Mouse (Mus musculus) midbrain, embryonic 11.5 days (tissue): ENCODE measurements around the gene Cx3cr1. TPM values are rescaled to one million over a fixed set of nuclear protein-coding genes. Genes with fewer than 3 reads are reported as not detected.
"Not testable (repeated sequence)": the region's sequence is repeated elsewhere in the genome, so short reads cannot be mapped to it uniquely, and the experiment has no call there.

Experiments used
- ATAC-seq: fragments of 200-750 bp; cut with Nextera tagmentation; 2 replicates; pipeline ENCODE4 v1.8.0; 2017; ENCODE audit warnings: moderate TSS enrichment, moderate library complexity; ENCODE audit not compliant: low FRiP score
- DNase-seq: peaks from one replicate; pipeline ENCODE4 v3.0.0; 2015; ENCODE audit warnings: low spot score; ENCODE audit errors: missing footprints
- H3K27ac ChIP-seq: fragments of 300-500 bp; sonication (generic); 2 replicates; pipeline ENCODE4 v1.5.1; 2014; ENCODE audit warnings: low read depth, low read length
- H3K27me3 ChIP-seq: fragments of 300-500 bp; sonication (generic); 2 replicates; pipeline ENCODE4 v1.6.1; 2014; ENCODE audit warnings: mild to moderate bottlenecking, low read length, moderate library complexity, mixed read lengths; ENCODE audit not compliant: control insufficient read depth, insufficient read depth
- H3K36me3 ChIP-seq: fragments of 300-500 bp; sonication (generic); 2 replicates; pipeline ENCODE4 v1.6.1; 2014; ENCODE audit warnings: mild to moderate bottlenecking, low read length, moderate library complexity, mixed read lengths; ENCODE audit not compliant: control insufficient read depth, insufficient read depth
- H3K4me1 ChIP-seq: fragments of 300-500 bp; sonication (generic); 2 replicates; pipeline ENCODE4 v1.6.1; 2014; ENCODE audit warnings: low read length; ENCODE audit not compliant: control insufficient read depth, insufficient read depth
- H3K4me2 ChIP-seq: fragments of 300-500 bp; sonication (generic); 2 replicates; pipeline ENCODE4 v1.6.1; 2014; ENCODE audit warnings: mild to moderate bottlenecking, moderate library complexity
- H3K4me3 ChIP-seq: fragments of 300-500 bp; sonication (generic); 2 replicates; pipeline ENCODE4 v1.5.1; 2014; ENCODE audit warnings: low read depth, low read length
- H3K9ac ChIP-seq: fragments of 300-500 bp; sonication (generic); 2 replicates; pipeline ENCODE4 v1.6.1; 2014; ENCODE audit warnings: low read length
- H3K9me3 ChIP-seq: fragments of 300-500 bp; sonication (generic); 2 replicates; pipeline ENCODE4 v1.6.1; 2016; ENCODE audit warnings: low read length; ENCODE audit not compliant: control insufficient read depth
- WGBS: fragments of 180-500 bp; shearing (Covaris S2); extraction: QIAGEN DNeasy Blood & Tissue Kit; methylation state at CpG from one replicate; pipeline ENCODE4 v1.1.7; 2014; 5-methylcytosine and 5-hydroxymethylcytosine counted together
- polyA plus RNA-seq: library from polyadenylated mRNA; unstranded; fragments of >200 nt; fragmentation: Nextera tagmentation; extraction: Ambion mirVana; gene quantifications from 2 replicates; pipeline ENCODE4 v1.2.1, GENCODE M21; 2014

Gene Cx3cr1
- polyA plus RNA-seq, 1 experiment from 2014 or later, result 2.9 TPM

- Histone ChIP-seq H3K27ac (no peak overlapping the region), H3K9me3 (no peaks in the 10 kb centered on the region), H3K36me3 (no peaks in the 10 kb centered on the region), H3K4me1 (peaks cover 5% of the 10 kb centered on the region; the same call in 1 of the 2 replicates), H3K27me3 (no peaks in the 10 kb centered on the region), H3K9ac (peak overlapping the region; percentile 81), H3K4me2 (peak overlapping the region; percentile 63), H3K4me3 (peak overlapping the region; percentile 78)
- DNase-seq (no peak), ATAC-seq (no peak)
- WGBS, result 81% methylated on average over 15 of the region's 15 CpGs
Observed at GRCm38 (mm10) chr9:120111156-120111945, 41.7 kb upstream of the Cx3cr1 start.

DNA sequence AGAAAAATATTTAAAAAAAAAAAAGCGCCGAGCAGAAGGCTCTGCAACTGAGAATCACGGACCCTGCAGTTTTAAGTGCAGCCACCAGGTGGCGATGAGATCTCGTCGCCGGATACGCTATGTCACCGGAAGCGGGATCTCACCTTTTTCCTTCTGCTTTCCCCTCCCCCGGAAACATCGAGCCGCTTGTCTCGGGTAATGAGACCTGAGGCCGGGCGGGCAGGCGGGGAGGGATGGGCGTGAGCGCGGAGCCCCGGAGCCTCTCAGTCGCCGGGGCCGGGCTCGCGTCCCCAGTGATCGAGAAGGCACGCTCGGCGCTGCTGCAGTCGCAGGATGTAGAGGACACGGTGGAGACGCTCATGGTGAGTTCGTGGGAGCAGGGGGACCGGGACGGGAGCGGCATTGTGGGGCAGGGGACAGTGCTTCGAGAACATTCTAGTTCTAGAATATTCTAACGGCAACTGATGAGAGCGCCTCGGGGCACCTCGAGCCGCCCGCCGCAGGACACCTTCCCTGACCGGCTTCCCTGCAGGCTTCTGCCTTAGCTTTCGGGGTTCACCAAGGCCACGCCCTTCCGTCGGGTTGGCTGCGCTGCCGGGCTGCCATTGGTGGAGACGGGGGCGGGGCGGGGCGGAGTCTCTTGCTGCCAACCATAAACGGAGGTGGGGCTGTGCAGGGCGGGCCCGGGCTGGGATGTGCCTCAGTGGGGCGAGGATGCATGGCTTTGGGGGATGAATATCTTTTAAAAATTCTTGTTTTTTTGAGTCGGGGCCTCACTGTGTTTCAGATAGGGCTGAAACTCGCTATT is 40.7 kb upstream of the Cx3cr1 start, which contains the start of gene Slc25a38:
TSS of gene Slc25a38 (plus strand) at position 164 of the 808 bp plus-strand sequence.
- peak within 1 kb of the TSS; percentile 81 for H3K9ac ChIP-seq
- peak within 1 kb of the TSS; percentile 78 for H3K4me3 ChIP-seq
- DNase-seq (peak; percentile 98), ATAC-seq (peak; percentile 98)
- 2% methylated on average over 62 of the region's 62 CpGs for whole genome bisulfite sequencing
- peak within 1 kb of the TSS; percentile 75 for H3K27ac ChIP-seq
- no peaks in the 10 kb centered on the region for H3K36me3 ChIP-seq
- peaks cover 5% of the 10 kb centered on the region; the same call in 1 of the 2 replicates for H3K4me1 ChIP-seq
- H3K9me3 ChIP-seq, result no peaks in the 10 kb centered on the region
- peak within 1 kb of the TSS; percentile 63 for H3K4me2 ChIP-seq
- H3K27me3 ChIP-seq, result no peaks in the 10 kb centered on the region

GRCm38 (mm10) chr9:120108953-120109352 is 39.3 kb upstream of the Cx3cr1 start:
- H3K9ac ChIP-seq, H3K27me3 ChIP-seq, H3K4me2 ChIP-seq, DNase-seq, ATAC-seq, H3K36me3 ChIP-seq, H3K4me3 ChIP-seq, H3K9me3 ChIP-seq, H3K4me1 ChIP-seq, H3K27ac ChIP-seq: not testable (repeated sequence)
- 93% methylated on average over 12 of the region's 12 CpGs for WGBS

DNA sequence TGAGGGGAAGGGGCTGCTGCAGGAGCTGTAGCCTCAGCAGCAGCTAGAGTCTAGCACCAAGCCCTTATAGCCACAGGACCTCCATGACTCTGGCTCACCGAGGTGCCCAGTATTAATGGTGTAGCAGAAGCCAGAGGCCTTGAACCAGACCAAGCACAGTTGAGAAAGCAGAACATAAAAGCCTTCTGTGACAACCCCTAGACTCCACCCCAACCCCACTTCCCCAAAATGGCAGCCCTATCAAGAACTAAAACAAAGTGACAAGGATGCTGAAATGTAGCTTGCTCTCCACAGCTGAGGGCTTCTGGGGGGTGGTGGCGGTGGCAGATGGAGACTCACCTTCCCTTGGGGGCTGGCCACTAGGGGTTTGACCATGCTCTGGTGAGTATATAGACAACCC is 31.5 kb upstream of the Cx3cr1 start:
- no peaks in the 10 kb centered on the region for H3K27me3 ChIP-seq
- no peaks in the 10 kb centered on the region for H3K4me1 ChIP-seq
- DNase-seq, result no peak
- no peak overlapping the region for H3K4me3 ChIP-seq
- no peak overlapping the region for H3K9ac ChIP-seq
- ATAC-seq, result no peak
- no peak overlapping the region for H3K27ac ChIP-seq
- H3K4me2 ChIP-seq, result no peak overlapping the region
- WGBS, result 91% methylated on average over 2 of the region's 2 CpGs
- no peaks in the 10 kb centered on the region for H3K36me3 ChIP-seq
- no peaks in the 10 kb centered on the region for H3K9me3 ChIP-seq

- no peaks in the 10 kb centered on the region for H3K27me3 ChIP-seq
- no peak overlapping the region for H3K9ac ChIP-seq
- DNase-seq (no peak), ATAC-seq (no peak)
- no peaks in the 10 kb centered on the region for H3K9me3 ChIP-seq
- WGBS, result 92% methylated on average over 8 of the region's 8 CpGs
- H3K4me3 ChIP-seq, result no peak overlapping the region
- no peak overlapping the region for H3K27ac ChIP-seq
- H3K4me2 ChIP-seq, result no peak overlapping the region
- H3K36me3 ChIP-seq, result no peaks in the 10 kb centered on the region
- no peaks in the 10 kb centered on the region for H3K4me1 ChIP-seq
Observed at GRCm38 (mm10) chr9:120099304-120099703, 29.6 kb upstream of the Cx3cr1 start.

DNA sequence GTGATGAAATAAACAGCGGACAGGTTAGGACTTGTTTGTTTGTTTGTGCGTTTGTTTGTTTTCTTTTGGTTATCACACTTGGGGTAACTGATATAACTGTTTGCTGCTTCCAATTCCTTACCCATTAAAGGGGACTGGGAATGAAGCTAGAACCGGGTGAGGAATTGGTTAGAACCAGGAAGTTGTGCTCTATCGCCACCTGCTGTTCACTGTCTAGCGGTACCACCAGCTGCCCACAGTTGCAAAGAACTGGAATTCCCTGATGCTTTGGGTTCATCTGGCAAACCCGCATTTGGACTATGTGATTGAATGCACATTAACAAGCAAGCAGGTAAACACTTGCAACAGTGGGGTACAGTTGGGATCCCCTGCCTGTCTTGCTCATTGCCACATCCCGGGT is 29.0 kb upstream of the Cx3cr1 start:
- Histone ChIP-seq H3K4me2 (no peak overlapping the region), H3K9me3 (no peaks in the 10 kb centered on the region), H3K9ac (no peak overlapping the region), H3K4me1 (no peaks in the 10 kb centered on the region), H3K4me3 (no peak overlapping the region), H3K36me3 (no peaks in the 10 kb centered on the region), H3K27ac (no peak overlapping the region), H3K27me3 (no peaks in the 10 kb centered on the region)
- ATAC-seq (no peak), DNase-seq (peak; percentile 93)
- 29% methylated on average over 7 of the region's 7 CpGs for WGBS

- Histone ChIP-seq H3K27me3 (no peaks in the 10 kb centered on the region), H3K36me3 (no peaks in the 10 kb centered on the region), H3K4me3 (no peak overlapping the region), H3K9me3 (no peaks in the 10 kb centered on the region), H3K27ac (no peak overlapping the region), H3K4me1 (no peaks in the 10 kb centered on the region), H3K9ac (no peak overlapping the region), H3K4me2 (no peak overlapping the region)
- DNase-seq (peak; percentile 44), ATAC-seq (no peak)
- WGBS, result 86% methylated on average over 7 of the region's 7 CpGs
Observed at GRCm38 (mm10) chr9:120095886-120096285, 26.2 kb upstream of the Cx3cr1 start.

DNA sequence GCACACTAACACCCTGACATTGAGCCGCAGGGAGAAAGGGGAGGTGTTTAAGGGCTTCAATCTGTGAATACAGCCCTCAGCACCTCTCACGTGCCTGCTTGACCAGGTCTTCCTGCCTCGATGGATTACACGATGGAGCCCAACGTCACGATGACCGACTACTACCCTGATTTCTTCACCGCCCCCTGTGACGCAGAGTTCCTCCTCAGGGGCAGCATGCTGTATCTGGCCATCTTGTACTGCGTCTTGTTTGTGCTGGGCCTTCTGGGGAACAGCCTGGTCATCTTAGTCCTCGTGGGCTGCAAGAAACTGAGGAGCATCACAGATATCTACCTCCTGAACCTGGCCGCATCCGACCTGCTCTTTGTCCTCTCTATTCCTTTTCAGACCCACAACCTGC is 24.0 kb upstream of the Cx3cr1 start:
- H3K9ac ChIP-seq, result no peak overlapping the region
- DNase-seq, result no peak
- 89% methylated on average over 13 of the region's 13 CpGs for WGBS
- H3K4me2 ChIP-seq, result no peak overlapping the region
- H3K9me3 ChIP-seq, result no peaks in the 10 kb centered on the region
- H3K27me3 ChIP-seq, result no peaks in the 10 kb centered on the region
- H3K4me1 ChIP-seq, result no peaks in the 10 kb centered on the region
- no peak overlapping the region for H3K4me3 ChIP-seq
- ATAC-seq, result no peak
- no peak overlapping the region for H3K27ac ChIP-seq
- no peaks in the 10 kb centered on the region for H3K36me3 ChIP-seq

- H3K4me1 ChIP-seq, result no peaks in the 10 kb centered on the region
- H3K9ac ChIP-seq, result no peak within 1 kb of the TSS
- no peak within 1 kb of the TSS for H3K4me2 ChIP-seq
- 79% methylated on average over 5 of the region's 5 CpGs for WGBS
- H3K36me3 ChIP-seq, result no peaks in the 10 kb centered on the region
- no peak within 1 kb of the TSS for H3K4me3 ChIP-seq
- no peak for ATAC-seq
- no peaks in the 10 kb centered on the region for H3K27me3 ChIP-seq
- no peaks in the 10 kb centered on the region for H3K9me3 ChIP-seq
- no peak for DNase-seq
- H3K27ac ChIP-seq, result no peak within 1 kb of the TSS
Observed at GRCm38 (mm10) chr9:120091696-120092238, 22.1 kb upstream of the Cx3cr1 start, which contains the start of gene Ccr8. TSS of gene Ccr8 (plus strand) at chr9:120092114.
